Mouse (Mus musculus) ES-E14 (cell line): ENCODE results near the gene Rbm7. TPM values are rescaled to one million over a fixed set of nuclear protein-coding genes. Genes with fewer than 3 reads are reported as not detected.

ENCODE experiments used
- DNase-seq: peaks from one replicate; pipeline ENCODE4 v3.0.0-alpha.2; 2013; ENCODE audit warnings: low read depth, low spot score
- H3K27ac ChIP-seq: 2 replicates; pipeline ENCODE4 v1.5.1; 2012; ENCODE audit warnings: low read depth, mild to moderate bottlenecking, low read length, moderate library complexity, mixed read lengths; ENCODE audit not compliant: poor library complexity, insufficient read depth, severe bottlenecking
- H3K36me3 ChIP-seq: 2 replicates; pipeline ENCODE4 v1.6.1; 2012; ENCODE audit warnings: mild to moderate bottlenecking, low read length, moderate library complexity, mixed read lengths; ENCODE audit not compliant: control insufficient read depth, poor library complexity, insufficient read depth, severe bottlenecking
- H3K4me1 ChIP-seq, 2 experiments: fragments of 150-350 bp in 1 of 2; sonication (generic) in 1 of 2; 2 replicates each; pipeline ENCODE4 v1.6.1; 2012; ENCODE audit warnings: low read length in 2 of 2, mild to moderate bottlenecking in 1 of 2, mixed read lengths in 1 of 2; ENCODE audit not compliant: control insufficient read depth in 2 of 2, insufficient read depth in 2 of 2, poor library complexity in 1 of 2
- H3K4me3 ChIP-seq, 2 experiments: fragments of 150-350 bp in 1 of 2; sonication (generic) in 1 of 2; 2 replicates each; pipeline ENCODE4 v1.5.1; 2012; ENCODE audit warnings: low read length in 2 of 2, low read depth in 1 of 2, mild to moderate bottlenecking in 1 of 2, mixed read lengths in 1 of 2; ENCODE audit not compliant: insufficient read depth in 1 of 2, poor library complexity in 1 of 2, severe bottlenecking in 1 of 2
- H3K9ac ChIP-seq: 2 replicates; pipeline ENCODE4 v1.6.1; 2012; ENCODE audit warnings: low read depth, mild to moderate bottlenecking, low read length, mixed read lengths; ENCODE audit not compliant: poor library complexity, insufficient read depth, severe bottlenecking
- H3K9me3 ChIP-seq: fragments of 150-350 bp; sonication (generic); 2 replicates; pipeline ENCODE4 v1.6.1; 2012; ENCODE audit warnings: low read depth, mild to moderate bottlenecking, low read length; ENCODE audit not compliant: control insufficient read depth, insufficient read depth
- CHD2 ChIP-seq: IDR thresholded peaks from 2 replicates; pipeline ENCODE4 v1.6.1; 2014; ENCODE audit warnings: mild to moderate bottlenecking, low read depth, low read length, inconsistent platforms
- HCFC1 ChIP-seq: IDR thresholded peaks from 2 replicates; pipeline ENCODE4 v1.6.1; 2012; ENCODE audit warnings: low read length, inconsistent platforms, borderline replicate concordance; ENCODE audit not compliant: insufficient read depth
- MAFK ChIP-seq: IDR thresholded peaks from 2 replicates; pipeline ENCODE4 v1.6.1; 2014; ENCODE audit warnings: mild to moderate bottlenecking, low read depth, low read length, inconsistent platforms; ENCODE audit not compliant: insufficient read depth
- ZC3H11A ChIP-seq: IDR thresholded peaks from 2 replicates; pipeline ENCODE4 v1.6.1; 2012; ENCODE audit warnings: low read depth, mild to moderate bottlenecking, inconsistent platforms, low read length, borderline replicate concordance
- ZNF384 ChIP-seq: IDR thresholded peaks from 2 replicates; pipeline ENCODE4 v1.6.1; 2012; ENCODE audit warnings: low read depth, low read length, inconsistent platforms
- in situ Hi-C, 2 experiments: fragments of 600-800 bp; cut with MboI; formaldehyde crosslinking; loops; one replicate each; pipeline ENCODE4 v1.15.1; 2025; ENCODE audit warnings: low sequenced_read_pairs in 2 of 2, inconsistent platforms in 1 of 2; ENCODE audit not compliant: unreplicated experiment in 2 of 2
- total RNA-seq: library from RNA; depleted of rRNA; stranded (reverse); fragments of 300-350 nt; gene quantifications from 2 replicates; pipeline ENCODE4 v1.2.3, GENCODE M21; 2012

Gene Rbm7
- total RNA-seq, 1 experiment, result 40.0 TPM

- Histone ChIP-seq H3K27ac (no peak overlapping the region), H3K9me3 (no peaks in the 10 kb centered on the region), H3K9ac (no peak overlapping the region), H3K36me3 (no peaks in the 10 kb centered on the region), H3K4me1 (no peaks in the 10 kb centered on the region), H3K4me3 (no peak overlapping the region)
- in situ Hi-C loops, result no loop called here
- TF ChIP-seq MAFK, result no peak
- no peak for TF ChIP-seq CHD2
- TF ChIP-seq ZC3H11A, result no peak
- TF ChIP-seq HCFC1, result no peak
- no peak for TF ChIP-seq ZNF384
- no peak for DNase-seq
These were observed 36.2 kb downstream of the Rbm7 start for GRCm38 (mm10) chr9:48458879-48459278.

GRCm38 (mm10) chr9:48455961-48456360 is 39.1 kb downstream of the Rbm7 start:
- TF ChIP-seq ZC3H11A, result no peak
- TF ChIP-seq CHD2, result no peak
- no peak for TF ChIP-seq HCFC1
- DNase-seq, result no peak
- Histone ChIP-seq H3K9ac (no peak overlapping the region), H3K4me3 (no peak overlapping the region), H3K27ac (no peak overlapping the region), H3K4me1 (no peaks in the 10 kb centered on the region), H3K36me3 (no peaks in the 10 kb centered on the region), H3K9me3 (no peaks in the 10 kb centered on the region)
- in situ Hi-C loops, result no loop called here

- in situ Hi-C loops, result no loop called here
- H3K36me3 ChIP-seq, result no peaks in the 10 kb centered on the region
- no peak overlapping the region for H3K4me3 ChIP-seq
- no peak overlapping the region for H3K27ac ChIP-seq
- DNase-seq, result no peak
- no peak overlapping the region for H3K9ac ChIP-seq
- TF ChIP-seq ZC3H11A (no peak), MAFK (no peak)
- H3K9me3 ChIP-seq, result no peaks in the 10 kb centered on the region
- no peaks in the 10 kb centered on the region for H3K4me1 ChIP-seq
These were observed 45.0 kb downstream of the Rbm7 start for GRCm38 (mm10) chr9:48450066-48450465.

GRCm38 (mm10) chr9:48447783-48448209 is 47.3 kb downstream of the Rbm7 start:
- Histone ChIP-seq H3K27ac (no peak overlapping the region), H3K9me3 (no peaks in the 10 kb centered on the region), H3K36me3 (no peaks in the 10 kb centered on the region), H3K4me3 (no peak overlapping the region), H3K4me1 (no peaks in the 10 kb centered on the region), H3K9ac (no peak overlapping the region)
- TF ChIP-seq CHD2 (no peak), ZC3H11A (0 out of 2 replicates have a peak, but pooled peaks have one; percentile 8), ZNF384 (no peak), MAFK (no peak), HCFC1 (no peak)
- DNase-seq, result peak; percentile 36
- in situ Hi-C loops, result no loop called here

- H3K9me3 ChIP-seq, result no peaks in the 10 kb centered on the region
- in situ Hi-C loops, result no loop called here
These were observed 50.3 kb downstream of the Rbm7 start for GRCm38 (mm10) chr9:48444821-48445220.

More at GRCm38 (mm10) chr9:48444821-48445220, 50.3 kb downstream of the Rbm7 start:
- no peak for DNase-seq
- Histone ChIP-seq H3K9ac (no peak overlapping the region), H3K27ac (no peak overlapping the region), H3K36me3 (no peaks in the 10 kb centered on the region), H3K4me1 (no peaks in the 10 kb centered on the region), H3K4me3 (no peak overlapping the region)
- TF ChIP-seq MAFK (no peak), CHD2 (no peak), HCFC1 (no peak), ZNF384 (no peak), ZC3H11A (no peak)
